Mouse (Mus musculus) lung, postnatal 25 days (tissue): ENCODE results near the gene Ppm1b.
"Not testable (repeated sequence)": the region's sequence is repeated elsewhere in the genome, so short reads cannot be mapped to it uniquely, and the experiment has no call there.

ENCODE experiments used
- DNase-seq: peaks from one replicate; pipeline ENCODE4 v3.0.0; 2022; ENCODE audit warnings: low spot score

Gene Ppm1b

DNA sequence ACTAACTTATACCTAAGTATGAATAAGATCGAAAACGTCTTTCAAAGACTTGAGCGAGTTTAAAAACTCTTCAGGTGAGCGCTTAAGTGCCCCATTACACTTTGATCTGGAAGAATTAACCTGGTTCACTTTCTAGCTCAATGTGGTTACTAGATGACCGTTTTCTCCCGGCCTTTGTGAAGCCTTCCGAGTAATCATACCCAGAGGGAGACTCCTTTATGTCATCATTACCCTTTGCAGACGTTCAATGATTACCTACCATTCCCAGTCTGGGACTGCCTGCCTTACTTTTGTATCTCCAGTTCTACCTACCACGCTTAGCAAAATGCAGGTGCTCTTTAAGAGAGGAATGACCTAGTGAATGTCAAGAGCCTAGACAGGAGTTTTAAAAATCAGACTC, at the start of gene Ppm1b:
Gene Ppm1b, plus strand, starts transcription at position 301 of the 400 bp plus-strand sequence.
- DNase-seq: no peak

DNA sequence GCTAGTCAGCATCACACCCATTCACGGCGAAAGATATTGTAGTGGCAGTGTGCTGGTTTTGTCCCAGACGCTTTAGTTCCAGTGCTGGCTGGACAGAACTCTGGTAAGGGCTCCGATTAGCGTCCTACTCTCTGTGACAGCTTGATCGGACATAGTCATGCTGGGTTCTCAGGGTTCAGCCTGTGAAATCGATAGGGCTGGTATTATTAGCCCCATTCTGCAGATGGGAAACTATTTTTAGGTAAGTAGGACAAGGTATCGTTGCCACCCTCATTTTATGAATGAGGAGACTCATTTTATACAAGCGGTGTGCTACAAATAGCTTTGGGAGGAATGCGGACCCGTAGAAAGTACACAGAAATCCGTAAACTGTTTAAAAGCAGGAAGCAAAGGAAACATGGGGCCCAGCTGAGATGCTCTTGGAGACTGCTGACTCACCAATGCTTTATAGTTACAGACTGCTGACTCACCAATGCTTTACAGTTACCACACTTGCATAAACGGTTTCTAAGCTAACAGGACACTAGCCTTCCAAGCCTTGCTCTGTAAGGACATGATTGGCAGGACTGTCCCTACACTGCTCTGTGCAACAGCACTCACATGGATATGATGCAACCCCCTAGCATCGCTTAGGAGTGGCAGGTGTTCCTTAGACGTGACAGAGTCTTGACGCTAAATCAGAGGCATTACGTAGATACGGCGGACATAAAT, 34.7 kb upstream of the Ppm1b start:
- DNase-seq: no peak

DNA sequence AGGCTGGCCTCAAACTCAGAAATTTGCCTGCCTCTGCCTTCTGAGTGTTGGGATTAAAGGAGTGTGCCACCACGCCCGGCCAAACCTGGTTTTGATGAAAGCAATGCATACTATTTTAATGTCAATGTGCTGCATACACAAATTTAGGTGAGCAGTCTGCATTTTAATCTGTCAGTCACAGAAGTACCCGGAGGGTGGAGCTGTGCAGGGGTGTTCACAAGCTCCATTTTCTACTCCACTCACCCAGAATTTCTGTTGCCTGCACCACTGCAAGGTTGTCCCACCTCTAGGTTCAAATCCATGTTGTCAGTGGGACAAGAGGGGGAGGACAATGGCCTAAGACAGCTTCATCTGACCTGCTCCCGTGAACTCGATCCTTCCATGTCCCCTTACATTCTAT, 31.8 kb upstream of the Ppm1b start:
- DNase-seq: no peak

DNA sequence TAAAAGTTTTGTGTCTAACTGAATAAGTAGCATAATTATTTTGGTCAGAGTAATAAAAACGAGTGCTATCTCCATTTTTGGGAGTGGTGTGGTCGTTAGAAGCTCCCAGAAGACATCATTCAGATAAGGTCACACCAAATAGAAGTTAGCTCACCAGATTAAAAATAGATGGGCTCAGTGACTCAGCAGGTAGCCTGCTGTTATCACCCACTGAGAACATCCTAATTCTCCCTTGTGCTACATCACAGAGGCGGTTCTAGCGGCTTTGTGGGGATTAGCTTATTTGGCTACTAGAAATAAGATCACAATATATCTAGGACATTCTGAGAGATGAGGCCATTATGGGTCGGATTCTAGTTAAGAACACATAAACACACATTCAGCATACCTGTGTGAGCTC, 30.3 kb upstream of the Ppm1b start:
- DNase-seq: no peak

DNA sequence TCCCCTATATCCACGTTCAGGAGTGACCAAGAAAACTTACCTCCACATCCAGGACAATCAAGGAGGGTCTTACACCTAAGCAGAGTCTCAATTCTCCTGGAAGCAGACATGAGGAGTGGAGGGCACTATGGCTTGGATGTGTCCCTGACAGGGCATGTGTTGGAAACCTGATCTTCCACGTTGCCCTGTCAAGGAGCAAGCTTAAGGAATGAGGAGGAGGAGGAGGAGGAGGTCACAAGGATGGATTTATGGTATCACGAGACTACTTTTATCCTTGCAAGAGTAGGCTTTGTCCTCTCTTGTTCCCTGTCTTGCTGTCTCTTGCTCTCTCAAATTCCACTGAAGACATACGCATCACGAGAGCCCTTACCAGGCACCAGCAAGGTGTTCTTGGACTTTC, 29.0 kb upstream of the Ppm1b start:
- no peak for DNase-seq

DNA sequence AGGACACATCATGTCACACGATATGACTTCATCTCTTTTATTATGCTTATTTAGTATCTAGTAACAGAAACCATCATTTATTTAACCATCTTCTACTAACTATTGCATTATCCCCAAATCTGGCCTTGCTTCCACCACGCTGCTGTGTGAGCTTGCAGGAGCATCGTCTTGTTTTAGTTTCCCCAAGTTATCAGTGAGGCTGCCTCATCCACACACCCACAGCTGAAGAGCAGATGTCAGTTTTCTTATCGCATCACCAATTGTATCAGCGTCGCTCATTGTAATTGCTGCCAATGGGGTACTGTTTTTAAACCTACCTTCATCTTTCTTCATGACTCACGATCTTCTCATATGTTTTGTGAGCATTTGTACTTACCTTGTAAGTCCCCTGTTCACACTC, 23.6 kb upstream of the Ppm1b start:
- DNase-seq: no peak

DNA sequence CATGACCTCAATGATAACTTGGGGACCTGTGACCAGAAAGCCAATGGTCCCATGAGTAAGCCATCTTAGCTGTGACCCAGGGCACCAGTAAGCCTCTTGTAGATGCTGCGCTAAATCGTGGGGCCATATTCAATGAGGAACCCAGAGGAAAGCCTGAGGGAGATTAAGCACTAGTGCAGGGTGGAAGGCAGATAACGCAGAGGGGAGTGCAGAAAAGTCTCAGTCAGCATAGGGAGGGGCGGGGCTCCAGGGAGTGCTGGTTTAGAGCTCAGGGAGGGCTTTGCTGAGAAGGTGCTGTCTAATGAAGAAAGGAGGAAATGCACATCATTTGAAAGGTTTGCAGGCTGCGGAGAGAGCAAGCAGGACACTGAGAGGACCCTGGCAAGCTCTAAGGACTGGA, 22.6 kb upstream of the Ppm1b start:
- DNase-seq: no peak

DNA sequence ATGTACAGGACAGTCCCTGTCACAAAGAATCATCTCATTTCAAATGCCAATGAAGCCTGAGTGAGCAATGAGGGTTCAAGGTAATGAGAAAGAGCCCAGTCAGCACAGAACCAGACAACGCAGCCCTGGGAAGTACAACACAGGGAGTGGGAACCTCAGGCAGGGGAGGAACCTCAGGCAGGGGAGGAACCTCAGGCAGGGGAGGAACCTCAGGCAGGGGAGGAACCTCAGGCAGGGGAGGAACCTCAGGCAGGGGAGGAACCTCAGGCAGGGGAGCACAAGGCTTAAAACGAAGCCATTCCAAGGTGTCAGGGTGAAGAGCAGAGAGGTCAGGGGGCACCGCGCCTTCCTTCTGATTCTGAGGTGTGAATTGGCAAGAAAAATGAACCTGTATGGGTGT, 20.9 kb upstream of the Ppm1b start:
- not testable (repeated sequence) for DNase-seq

DNA sequence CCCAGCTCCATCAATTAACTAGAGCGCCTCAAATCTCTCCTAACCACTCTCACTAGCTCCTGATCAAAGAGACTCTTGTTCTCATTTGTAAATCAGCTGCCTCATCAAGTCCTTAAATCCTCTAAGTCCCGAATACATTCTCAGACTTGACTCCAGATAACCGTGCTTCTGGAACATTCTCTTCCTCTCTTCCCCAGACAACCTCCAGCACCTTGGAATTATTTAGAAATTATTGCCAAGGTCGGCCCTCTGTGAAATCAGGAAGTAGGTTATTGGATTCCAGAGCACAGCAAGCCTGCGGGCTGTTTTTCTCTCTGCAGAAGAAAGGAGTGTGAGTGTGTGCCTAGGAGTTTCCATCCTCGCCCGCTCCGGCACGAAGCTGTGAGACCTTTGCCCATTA, 20.2 kb upstream of the Ppm1b start:
- no peak for DNase-seq

DNA sequence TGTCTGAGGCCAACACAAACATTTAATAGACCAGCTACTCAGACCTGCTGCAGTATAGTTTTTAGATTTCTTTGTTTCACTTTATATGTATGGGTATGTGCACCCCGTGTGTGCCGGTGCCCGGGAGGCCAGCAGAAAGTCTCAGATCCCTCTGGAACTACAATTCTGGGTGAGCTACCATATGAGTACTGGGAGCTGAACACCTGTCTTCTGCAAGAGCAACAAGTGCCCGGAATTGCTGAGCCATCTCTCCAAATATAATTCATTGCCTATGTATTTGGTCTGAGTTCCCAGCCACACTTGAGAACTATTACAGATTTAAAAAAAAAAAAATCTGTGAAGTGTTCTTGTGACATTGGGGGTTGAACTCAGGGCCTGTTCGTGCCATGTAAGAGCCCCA, 19.7 kb upstream of the Ppm1b start:
- no peak for DNase-seq

DNA sequence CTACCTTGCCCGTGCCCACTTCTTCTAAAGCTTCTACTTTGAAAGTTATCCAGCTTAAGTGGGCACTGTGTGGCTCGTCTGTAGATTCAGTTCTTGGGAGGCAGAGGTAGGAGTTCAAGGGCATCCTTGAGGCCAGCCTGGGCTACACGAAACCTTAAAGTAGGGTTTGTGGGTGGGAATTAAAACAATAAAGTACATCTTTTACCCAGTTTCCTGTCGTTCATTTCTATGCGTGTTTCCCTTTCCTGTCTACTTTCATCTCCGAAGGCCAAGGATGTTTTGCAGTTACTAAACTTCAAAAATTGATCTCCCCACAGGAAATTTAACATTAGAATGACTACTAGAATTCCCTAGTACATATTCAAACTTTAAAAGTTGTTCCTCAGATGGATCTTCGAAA, 19.3 kb upstream of the Ppm1b start:
- DNase-seq: no peak

DNA sequence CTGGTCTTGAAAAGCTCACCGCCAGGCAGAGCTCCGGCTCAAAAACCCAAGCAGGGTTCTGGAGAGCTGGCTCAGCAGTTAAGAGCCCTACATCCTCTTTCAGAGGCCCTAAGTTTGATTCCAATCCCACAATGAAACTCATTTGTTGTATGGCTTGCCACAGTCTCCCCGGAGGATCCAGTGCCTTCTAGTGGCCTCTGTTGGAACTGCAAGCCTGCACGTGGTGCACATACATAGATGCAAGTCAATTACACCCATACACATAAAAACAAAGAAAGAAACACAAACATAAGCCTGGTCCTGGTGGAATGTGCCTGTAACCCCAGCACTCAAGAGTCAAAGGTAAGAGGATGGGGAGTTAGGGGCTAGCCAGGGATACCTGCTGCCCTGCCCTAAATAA, 18.3 kb upstream of the Ppm1b start:
- no peak for DNase-seq

DNA sequence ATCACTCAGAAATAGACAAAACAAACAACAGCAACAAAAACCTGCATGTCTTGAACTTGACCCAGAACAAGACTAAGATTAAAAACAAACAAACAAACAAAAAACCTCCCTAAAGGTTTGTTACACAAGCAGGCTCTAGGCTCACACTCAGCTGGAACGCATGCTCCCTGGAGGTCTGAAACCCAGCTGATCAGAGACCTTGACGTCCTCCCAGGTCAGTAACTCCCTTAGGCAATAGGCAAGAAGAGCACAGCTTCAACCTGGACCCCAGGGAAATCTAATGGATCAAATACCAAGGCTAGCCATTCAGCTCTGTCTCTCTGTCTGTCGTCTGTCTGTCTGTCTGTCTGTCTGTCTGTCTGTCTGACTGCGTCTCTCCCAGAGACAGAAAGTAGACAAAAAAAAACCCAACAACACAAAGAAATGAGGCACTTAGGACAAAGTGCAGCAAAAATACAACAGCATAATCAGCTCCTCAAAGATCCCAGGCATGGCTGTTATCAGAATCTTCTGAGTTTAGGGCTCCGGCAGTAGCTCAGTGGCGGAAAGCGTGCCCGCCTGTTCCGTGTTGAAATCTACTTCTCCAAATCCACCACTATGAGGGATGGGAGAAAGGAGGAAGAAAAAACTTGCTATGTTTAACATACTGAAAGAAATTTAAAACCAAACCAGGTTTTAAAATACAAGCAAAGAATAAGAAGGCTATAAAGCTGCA, 16.4 kb upstream of the Ppm1b start:
- DNase-seq: no peak

DNA sequence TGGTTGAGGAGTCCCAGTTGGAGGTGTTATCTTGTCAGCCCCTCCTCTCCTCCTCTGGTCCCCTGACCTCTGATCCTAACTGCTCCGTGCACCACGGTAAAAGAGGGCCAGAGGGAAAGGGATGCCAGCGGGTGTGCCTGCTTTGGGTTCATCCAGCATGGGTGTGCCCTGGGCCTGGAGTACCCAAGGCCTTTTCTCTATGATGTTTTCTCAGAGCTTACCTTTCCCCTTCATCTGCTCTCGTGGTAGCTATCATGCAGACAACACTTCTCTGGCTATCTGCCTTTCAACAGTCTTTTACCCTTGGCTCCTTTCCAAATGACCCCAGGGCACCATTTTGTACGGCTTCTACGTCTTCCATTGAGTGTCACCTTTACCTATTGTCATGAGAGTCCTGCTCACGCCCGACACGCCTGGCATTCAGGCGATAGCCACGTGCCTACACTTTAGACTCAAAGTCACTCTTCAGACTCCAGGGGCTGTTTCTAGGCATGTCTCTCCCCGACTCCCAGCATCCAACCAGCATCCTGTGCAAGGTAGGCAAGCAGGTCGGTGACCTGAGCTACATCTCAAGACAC, 15.2 kb upstream of the Ppm1b start:
- no peak for DNase-seq

DNA sequence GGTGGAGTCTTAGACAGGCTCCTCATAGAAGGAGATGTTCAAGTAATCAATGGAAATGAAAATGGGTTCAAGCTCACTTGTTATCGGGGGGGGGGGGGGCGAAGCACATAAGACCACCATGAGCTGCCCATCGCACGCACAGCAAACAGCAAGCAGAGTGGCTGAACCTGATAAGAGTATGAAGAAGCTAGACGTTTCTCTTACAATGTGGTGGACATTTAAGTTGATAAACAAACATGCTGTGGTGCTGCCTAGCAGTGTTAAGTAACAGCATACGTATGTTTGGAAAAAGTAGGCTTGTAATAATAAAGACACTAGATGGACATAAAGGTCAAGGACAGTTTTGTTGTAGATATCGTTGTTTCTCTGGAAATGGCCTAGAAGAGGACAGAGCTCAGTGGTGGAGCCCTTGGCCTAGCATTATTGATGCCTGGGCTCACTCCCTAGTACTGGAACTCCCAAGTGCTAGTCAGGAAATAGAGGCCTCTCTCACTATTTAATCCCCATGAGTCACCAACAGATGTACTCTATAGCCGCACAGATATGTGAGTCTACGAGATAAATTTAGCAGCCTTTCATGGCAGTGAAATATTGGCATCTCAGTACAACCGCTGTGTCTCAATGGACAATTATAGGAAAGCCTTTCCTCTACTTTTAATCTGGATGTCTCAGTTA, 14.0 kb upstream of the Ppm1b start:
- DNase-seq: no peak

DNA sequence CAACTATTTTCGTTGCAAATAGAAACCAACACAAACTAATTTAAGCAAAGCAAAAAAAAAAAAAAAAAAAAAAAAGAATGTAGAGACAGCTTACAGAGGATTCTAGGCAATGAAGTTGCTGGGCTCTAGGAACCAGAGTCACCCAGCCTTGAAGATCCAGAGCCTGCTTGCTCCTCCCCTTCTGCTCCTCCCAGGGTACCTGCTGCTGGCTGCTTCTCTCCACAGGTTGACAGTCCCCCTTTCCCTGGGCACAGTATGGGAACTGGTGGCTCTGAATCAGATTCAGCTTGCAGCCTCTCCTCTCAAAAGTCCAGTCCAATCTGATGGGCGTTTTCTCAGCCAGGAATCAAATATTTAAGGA, 13.5 kb upstream of the Ppm1b start:
- DNase-seq: no peak

DNA sequence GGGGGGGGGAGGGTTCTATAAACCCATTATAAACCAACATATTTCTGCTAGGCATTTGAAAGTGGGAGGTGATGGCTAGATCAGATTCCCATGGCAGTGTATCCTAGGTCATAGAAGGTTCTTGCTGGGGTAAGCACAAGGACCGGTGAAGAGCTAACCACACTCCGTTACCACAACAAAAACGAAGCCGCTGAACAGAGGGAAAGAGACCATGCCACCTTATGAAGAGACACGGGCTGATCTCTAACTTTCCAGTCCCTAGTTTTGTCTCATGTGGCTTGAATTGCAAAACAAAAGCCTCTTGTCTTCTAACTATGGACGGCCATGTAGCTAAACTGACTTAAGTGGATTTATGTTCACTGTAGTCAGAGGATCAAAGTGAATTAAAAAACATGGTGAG, 12.2 kb upstream of the Ppm1b start:
- no peak for DNase-seq

DNA sequence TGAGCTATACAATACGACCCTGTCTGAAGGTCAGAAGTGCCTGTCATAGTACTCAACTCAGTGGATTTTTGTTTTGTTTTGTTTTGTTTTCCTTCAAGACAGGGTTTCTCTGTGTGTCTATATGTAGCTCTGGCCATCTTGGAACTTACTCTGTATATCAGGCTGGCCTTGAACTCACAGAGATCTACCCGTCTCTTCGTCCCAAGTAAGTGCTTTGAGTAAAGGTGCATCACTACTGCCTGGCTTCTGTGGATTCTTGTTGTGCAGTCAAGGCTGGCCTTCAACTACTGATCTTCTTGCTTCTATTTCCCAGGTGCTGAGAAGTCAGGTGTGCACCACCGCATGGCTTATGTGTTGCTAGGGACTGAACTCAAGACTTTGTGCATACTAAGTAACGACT, 4.0 kb upstream of the Ppm1b start:
- no peak for DNase-seq

DNA sequence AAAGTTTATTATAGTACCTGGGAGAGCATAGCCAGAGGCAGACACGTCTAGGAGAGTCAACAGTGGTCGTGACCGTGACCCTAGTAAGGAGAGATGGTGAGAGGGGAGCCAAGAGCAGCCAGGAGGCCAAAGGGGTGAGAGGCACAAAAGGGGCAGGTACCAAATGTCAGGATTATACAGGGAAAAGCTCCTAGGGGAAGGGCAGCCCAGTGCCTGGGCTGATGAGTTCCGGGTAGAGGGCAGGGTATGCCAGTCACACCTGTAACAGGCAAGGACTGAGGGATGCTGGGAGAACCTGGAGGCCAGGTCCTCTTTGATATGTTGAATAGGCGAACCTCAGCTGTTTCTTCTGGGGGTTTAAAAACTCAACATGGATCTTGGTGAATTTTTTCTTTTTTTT, 2.8 kb upstream of the Ppm1b start:
- no peak for DNase-seq

DNA sequence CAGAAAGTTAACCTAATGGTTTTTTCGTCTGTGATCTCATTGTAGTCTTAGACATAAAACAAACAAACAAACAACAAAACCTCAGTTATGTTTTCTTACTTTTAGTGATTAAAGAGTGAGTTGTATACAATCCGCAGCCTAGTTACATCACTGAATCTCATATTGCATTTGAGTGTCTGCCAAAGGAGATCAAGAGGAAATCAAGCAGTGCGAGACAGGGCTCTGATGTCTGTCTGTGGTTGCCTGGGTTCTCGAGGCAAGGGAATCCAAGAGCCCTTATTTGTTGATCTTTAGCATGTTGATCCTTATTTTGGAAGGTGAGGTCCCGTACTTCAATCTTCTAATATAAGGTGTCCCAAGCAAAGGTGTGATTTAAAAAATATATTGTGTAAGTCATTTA, 1.7 kb upstream of the Ppm1b start:
- DNase-seq: no peak

DNA sequence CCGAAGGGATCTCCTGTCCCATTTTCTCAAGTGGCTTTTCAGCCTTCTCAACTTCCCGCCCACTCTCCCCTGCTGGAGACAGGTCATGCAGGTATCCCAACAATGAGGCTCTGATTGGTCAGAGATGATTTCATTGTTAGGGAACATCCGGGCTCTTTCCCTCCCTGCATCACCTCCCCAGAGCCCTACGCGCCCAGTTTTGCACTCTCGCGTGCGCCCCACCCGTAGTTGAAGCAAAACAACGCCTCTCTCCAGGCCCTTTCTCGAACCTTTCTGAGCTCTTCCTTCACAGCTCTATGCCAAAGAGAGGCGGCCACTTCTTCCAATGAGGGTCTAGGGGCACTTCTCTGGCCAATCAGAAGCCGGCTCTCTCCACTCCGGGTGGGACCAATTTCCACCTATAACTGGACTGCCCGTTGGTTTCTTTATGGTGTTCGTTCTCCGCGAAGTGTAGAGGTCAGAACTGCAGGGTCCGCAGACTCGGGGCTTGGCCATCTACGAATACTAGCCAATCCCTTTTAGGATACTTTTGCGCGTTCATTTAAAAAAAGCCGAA, 468 bp downstream of the Ppm1b start:
- DNase-seq: peak; percentile 94

DNA sequence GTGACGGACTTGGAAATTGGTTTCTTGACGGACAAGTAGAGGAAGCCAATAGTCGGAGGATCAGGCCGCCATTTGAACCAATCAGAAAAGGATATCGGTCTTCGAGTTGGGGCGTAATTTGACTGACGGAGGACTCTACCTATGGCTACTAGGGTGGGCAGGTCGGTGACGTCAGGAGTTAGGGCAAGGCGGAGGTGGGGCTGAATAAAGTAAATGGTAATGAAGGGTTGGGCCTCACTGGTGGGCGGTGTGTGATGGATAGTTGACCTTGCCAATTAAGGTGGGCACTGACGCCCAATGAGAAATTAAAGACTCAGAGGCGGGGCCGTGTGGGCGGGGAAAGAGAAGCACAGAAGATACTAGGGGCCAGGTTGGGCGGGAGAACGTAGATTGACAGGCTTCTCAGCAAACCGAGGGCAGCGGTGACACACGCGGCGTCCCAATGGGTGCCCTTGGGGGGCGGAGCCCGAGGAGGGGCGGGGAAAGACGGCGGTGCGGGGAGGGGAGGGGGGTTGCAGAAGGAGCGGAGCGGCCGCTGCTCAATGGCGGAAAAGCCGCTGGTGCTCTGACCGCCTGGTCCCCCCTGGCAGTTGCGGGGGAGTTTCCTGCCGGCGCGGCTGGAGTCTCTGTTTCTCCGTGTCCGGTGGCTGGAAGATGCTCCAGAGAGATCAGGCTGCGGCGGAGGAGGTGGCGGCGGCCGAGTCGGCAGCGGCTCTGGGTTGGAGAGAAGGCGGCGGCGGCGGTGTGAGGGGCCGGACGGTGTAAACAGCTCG, 1.1 kb downstream of the Ppm1b start:
- DNase-seq: peak; percentile 100
